ENCODE assay signal across 8 mouse cellular contexts in the genomic region with DNA sequence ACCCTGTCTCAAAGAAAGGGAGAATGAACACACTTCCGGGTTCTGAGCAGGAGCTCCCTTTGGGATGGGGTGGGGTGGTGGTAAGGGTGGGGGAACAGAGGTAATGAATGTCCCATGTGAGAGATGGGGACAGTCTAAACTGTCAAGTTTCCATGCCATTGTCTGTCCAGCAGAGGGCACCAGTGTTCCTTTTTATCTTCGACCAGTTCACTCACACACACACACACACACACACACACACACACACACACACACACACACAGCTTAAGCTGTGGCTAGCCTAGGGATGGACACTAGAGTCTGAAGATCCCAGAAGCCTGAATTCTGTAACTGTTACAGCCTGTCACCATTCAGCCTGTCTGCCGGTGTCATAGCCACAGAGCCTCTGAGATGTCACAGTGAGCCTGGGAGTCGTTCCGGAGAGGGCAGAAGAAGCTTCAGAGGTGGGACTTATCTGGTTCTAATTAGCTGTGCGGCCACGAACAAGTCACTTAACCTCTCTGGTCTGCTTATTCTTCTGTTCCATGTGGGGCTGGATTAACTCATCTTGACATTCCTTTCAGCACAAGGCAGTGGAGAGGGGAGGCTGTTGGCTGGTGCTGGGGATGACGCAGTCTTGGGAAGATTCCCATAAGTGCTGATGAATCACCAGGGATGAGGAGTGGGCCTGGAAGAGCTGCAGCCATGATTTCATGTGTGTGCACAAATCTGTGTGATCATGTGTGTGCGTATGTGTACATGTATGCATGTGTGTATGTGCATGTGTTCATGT.
DNase-seq lines count a peak whose midpoint lies in the region; ATAC-seq and TF ChIP-seq lines count a peak whose summit lies in the region.

No protein-coding gene starts in this region.

- no peaks in the 10 kb centered on the region for H3K36me3 ChIP-seq in hindbrain, embryonic 10.5 days
- no peaks in the 10 kb centered on the region for H3K36me3 ChIP-seq in hindbrain, embryonic 12.5 days
- H3K36me3 ChIP-seq in intestine, postnatal 0 days (ENCODE audit: control insufficient read depth, insufficient read depth) = no peaks in the 10 kb centered on the region

- peak; percentile 70 for DNase-seq in hindbrain, embryonic 10.5 days (ENCODE audit: low spot score)
- DNase-seq in NIH3T3 (ENCODE audit: low read depth) = peak; percentile 84
- DNase-seq in embryo, embryonic 10 days (ENCODE audit: low spot score) = peak; percentile 78
- peak; percentile 52 for DNase-seq in lung, adult 2 months
- peak; percentile 84 for DNase-seq in retina, postnatal 1 day

- ATAC-seq in hindbrain, embryonic 12.5 days (ENCODE audit: low FRiP score) = no peak; the same call in 1 of the 2 replicates
- peak; percentile 48; the same call in 1 of the 2 replicates for ATAC-seq in intestine, postnatal 0 days
- no peak for ATAC-seq in activated CD4-positive, CD25-positive, alpha-beta regulatory T cell, adult 4 months

- peaks cover 45% of the 10 kb centered on the region for H3K27me3 ChIP-seq in hindbrain, embryonic 10.5 days (ENCODE audit: insufficient read depth, poor library complexity, severe bottlenecking)
- peaks cover 18% of the 10 kb centered on the region for H3K27me3 ChIP-seq in hindbrain, embryonic 12.5 days
- H3K27me3 ChIP-seq in intestine, postnatal 0 days (replicated peaks; ENCODE audit: control insufficient read depth, insufficient read depth, low read length) = no peaks in the 10 kb centered on the region

- H3K4me2 ChIP-seq in hindbrain, embryonic 12.5 days (replicated peaks) = no peak overlapping the region
- H3K4me2 ChIP-seq in intestine, postnatal 0 days (replicated peaks; ENCODE audit: low read depth) = no peak overlapping the region

- peaks cover 9% of the 10 kb centered on the region for H3K9me3 ChIP-seq in hindbrain, embryonic 10.5 days
- H3K9me3 ChIP-seq in hindbrain, embryonic 12.5 days (replicated peaks) = no peaks in the 10 kb centered on the region
- no peaks in the 10 kb centered on the region for H3K9me3 ChIP-seq in intestine, postnatal 0 days (ENCODE audit: control insufficient read depth)

- TF ChIP-seq POLR2A in lung, adult 2 months (IDR thresholded peaks at IDR 0.05; ENCODE audit: borderline replicate concordance, extremely low read depth, low read depth, low read length) = no peak

- peak; percentile 86 for TF ChIP-seq CTCF in intestine, postnatal 0 days (IDR thresholded peaks at IDR 0.05; ENCODE audit: low read depth)
- TF ChIP-seq CTCF in lung, adult 2 months (IDR thresholded peaks at IDR 0.05; ENCODE audit: insufficient read depth, low read length) = peak; percentile 33; the same call in 1 of the 2 replicates

- H3K4me3 ChIP-seq in hindbrain, embryonic 10.5 days = no peak overlapping the region
- H3K4me3 ChIP-seq in hindbrain, embryonic 12.5 days = no peak overlapping the region
- H3K4me3 ChIP-seq in intestine, postnatal 0 days (ENCODE audit: low read depth, low read length) = no peak overlapping the region
- peak overlapping the region; percentile 34 for H3K4me3 ChIP-seq in lung, adult 2 months (replicated peaks; ENCODE audit: extremely low read depth, low read depth, low read length)

- no peak overlapping the region for H3K27ac ChIP-seq in hindbrain, embryonic 10.5 days
- no peak overlapping the region for H3K27ac ChIP-seq in hindbrain, embryonic 12.5 days
- H3K27ac ChIP-seq in intestine, postnatal 0 days (ENCODE audit: low read depth, low read length) = no peak overlapping the region

- H3K9ac ChIP-seq in hindbrain, embryonic 12.5 days = no peak overlapping the region
- H3K9ac ChIP-seq in intestine, postnatal 0 days (ENCODE audit: low read depth, low read length) = no peak overlapping the region

- WGBS in hindbrain, embryonic 10.5 days = 34% methylated on average over 9 of the region's 9 CpGs
- whole genome bisulfite sequencing in hindbrain, embryonic 12.5 days = 36% methylated on average over 9 of the region's 9 CpGs
- 30% methylated on average over 9 of the region's 9 CpGs for WGBS in intestine, postnatal 0 days
- 26% methylated on average over 9 of the region's 9 CpGs for WGBS in lung, adult 2 months

- H3K4me1 ChIP-seq in hindbrain, embryonic 10.5 days (replicated peaks) = peaks cover 31% of the 10 kb centered on the region
- no peaks in the 10 kb centered on the region for H3K4me1 ChIP-seq in hindbrain, embryonic 12.5 days
- H3K4me1 ChIP-seq in intestine, postnatal 0 days (replicated peaks; ENCODE audit: control insufficient read depth, insufficient read depth, low read length) = no peaks in the 10 kb centered on the region
- peaks cover 3% of the 10 kb centered on the region for H3K4me1 ChIP-seq in lung, adult 2 months (ENCODE audit: control insufficient read depth, insufficient read depth, low read length)
